Mouse (Mus musculus) retina, adult 2 months (tissue): ENCODE results near the gene Osgep.
"Not testable (repeated sequence)": the region's sequence is repeated elsewhere in the genome, so short reads cannot be mapped to it uniquely, and the experiment has no call there.

Experiments
- DNase-seq: peaks from one replicate; pipeline ENCODE4 v3.0.0-alpha.2; 2012; ENCODE audit warnings: low read depth, low spot score

The Osgep gene

DNA sequence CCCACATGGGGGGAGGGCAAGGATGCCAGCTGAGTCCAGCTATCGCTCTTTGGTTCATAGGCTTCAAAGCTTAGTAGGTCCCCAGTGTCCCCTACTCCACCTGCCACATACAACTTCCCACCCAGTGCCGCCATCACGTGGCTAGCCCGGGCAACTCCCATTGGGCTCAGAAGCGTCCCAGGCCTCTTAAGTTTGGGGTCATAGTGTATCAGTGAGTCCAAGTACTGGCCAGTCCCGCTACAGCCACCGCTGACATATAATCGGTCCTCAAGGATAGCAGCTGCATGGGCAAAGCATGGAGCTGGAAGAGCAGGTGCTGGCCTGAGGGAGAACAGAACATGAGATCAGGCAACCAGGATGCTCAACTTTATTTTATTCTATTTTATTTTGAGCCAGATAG is 33.1 kb downstream of the Osgep start:
- no peak for DNase-seq

DNA sequence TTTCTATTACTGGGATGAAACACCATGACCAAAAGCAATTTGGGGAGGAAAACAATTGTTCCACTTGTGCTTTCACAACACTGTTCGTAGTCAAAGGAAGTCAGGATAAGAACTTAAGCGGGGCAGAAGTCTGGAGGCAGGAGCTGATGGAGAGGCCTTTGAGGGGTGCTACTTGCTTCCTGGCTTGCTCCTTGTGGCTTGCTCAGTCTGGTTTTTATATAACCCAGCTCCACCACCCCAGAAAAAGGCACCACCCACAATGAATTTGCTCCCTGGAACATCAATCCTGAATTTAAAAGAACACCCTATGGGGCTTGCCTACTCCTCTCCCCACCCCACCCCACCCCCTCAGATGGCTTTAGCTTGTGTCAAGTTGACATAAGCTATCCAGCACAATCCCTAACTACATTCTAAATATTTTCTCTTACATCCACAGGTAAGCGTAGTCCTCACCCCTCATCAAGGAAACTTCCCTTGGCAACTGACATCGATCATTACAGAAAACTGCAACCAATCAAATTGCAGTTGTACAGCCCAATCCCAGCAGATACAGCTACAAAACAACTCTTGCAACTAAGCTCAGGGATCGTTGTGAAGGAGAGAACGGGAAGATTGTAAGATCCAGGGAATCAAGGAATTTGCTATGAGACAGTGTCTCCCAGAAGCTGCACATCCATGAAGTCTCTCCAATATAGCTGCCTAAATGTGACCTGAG is 48.3 kb downstream of the Osgep start:
- DNase-seq, result no peak

DNA sequence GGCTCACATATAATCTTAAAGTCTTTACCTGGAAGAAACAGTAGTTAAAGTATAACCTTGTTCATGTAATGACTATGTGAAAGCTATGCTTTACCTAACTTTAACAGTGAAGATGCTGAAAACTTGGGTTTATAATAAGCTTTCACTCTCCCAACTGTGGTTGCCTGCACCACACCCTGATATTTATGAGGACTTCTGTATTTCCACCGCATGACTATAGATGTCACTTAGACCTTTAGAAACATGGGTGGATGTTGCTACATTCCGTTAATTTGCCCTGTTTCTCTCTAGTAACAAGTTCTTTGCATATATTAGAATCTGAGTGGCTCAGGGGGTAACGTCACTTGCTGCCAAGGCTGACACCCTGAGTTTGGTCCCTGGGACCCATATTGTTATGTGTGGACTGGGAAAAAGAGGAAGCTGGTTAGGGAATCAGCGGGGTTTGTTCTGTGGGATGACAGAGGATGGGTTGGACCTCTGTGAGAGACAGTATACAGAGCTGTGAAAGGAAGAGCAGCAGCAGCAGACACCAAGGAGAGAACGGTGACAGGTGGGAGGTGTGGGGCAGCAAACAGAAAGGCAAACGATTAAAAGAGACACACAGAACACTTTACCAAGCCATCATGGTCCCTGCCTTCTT is 49.0 kb downstream of the Osgep start:
- no peak for DNase-seq

DNA sequence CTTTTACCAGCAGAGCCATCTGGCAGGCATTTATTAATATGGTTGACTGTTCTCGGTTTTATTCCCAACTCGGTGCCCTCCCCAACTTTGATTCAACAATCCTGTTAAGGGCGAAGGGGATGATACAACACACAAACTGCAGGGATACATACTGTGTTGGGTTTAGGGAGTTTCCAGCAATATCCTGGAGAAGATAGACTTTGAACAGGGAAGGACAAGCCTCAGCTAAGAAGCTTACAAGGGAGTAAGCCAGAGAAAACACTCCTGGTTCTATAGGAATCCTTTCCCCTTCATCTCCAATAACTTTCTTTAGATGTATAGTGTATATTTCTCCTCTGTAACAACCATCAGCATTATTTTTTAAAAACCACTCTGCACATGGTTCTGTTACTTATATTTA is 49.5 kb downstream of the Osgep start:
- DNase-seq, result no peak

DNA sequence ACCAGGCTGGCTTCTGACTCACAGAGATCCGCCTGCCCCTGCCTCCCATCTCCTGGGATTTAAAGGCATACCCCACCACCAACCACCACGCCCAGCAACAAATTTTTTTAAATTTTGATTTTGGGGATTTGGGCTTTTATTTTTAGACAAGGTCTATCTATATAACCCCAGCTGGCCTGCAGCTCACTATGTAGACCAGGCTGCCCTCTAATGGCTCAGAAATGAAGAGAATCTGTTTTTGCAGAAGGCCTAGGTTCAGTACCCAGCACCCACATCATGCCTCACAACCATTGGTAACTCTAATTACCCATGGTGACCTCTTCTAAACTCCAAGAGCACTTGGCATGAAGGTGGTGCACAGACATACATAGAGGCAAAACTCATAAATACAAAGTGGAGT is 53.4 kb downstream of the Osgep start:
- no peak for DNase-seq

DNA sequence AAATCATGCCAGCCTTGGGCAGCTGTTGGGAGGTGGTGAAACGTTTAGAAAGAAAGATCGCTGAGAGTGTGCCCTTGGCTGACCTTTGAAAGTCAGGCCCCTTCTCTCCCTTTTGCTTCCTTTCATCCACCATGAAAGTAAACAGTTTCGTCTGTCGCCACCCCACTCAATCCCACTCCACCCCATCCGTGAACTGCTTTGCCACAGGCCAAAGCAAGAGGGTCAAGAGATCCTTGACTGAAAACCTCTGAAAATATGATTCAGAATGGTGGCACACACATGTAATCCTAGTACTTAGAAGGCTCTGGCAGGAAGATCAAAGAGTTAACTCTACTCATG is 53.9 kb downstream of the Osgep start:
- DNase-seq, result no peak

DNA sequence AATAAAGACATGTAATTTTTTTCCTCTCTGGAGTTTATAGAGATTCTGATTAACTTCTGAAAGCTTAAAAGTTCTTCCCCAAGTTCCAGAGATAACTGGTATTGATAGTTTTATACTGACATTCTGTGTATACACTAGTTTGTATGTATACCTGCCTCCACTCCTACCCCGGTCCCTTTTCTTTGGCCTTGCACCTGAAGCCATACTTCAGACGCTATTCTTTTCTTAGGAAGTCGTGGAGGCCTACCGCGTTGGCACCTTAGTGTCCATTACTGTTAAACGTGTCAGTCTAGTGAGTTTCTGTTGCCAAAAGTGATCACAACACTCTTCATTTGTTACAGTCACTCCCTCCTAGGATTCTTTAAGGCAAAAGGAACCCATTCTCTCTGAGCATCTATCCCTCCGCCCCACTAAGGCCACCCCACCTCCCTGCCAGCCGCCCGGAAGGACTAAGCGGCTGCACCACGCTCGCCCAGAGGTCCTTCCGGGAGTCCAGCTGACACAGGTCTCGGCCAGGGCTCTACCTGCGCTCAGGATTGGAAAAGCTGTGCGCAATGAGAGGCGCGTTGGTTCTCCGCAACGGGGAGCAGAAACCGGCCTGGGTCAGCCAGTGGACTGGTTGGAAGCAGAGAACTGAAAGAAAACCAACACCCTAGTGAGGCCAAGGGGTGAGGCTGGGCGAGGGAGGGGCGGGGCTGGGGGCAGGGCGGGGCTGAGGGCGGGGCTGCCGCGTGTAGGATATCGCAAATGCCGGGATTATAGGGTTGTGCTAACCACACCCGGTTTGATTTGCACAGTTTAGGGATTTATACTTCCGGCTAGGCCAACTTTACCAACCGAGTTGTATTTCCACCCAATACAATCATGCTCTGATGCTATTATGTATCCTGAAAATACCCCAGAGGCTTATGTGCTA is 54.5 kb downstream of the Osgep start, which contains the start of gene Tep1:
Gene Tep1 (minus strand): TSS at position 672 of the 916 bp plus-strand sequence.
- DNase-seq, result peak; percentile 68

DNA sequence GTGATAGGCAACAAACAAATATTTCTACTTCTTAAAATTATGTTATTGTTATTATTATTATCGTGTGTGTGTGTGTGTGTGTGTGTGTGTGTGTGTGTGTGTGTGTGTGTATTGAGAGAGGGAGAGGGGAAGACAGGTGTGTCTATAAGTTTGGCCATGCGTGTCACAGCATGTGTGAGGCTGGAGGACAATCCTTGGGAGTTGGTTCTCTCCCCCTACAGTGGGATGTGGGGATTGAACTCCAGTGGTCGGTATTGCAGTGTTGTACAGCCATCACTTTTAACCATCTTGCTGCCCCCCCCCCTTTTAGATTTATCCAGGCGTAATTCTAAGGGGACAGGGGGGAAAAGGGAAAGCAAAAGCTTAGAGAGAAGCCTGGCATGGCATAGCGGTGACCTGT is 56.0 kb downstream of the Osgep start:
- DNase-seq, result no peak

DNA sequence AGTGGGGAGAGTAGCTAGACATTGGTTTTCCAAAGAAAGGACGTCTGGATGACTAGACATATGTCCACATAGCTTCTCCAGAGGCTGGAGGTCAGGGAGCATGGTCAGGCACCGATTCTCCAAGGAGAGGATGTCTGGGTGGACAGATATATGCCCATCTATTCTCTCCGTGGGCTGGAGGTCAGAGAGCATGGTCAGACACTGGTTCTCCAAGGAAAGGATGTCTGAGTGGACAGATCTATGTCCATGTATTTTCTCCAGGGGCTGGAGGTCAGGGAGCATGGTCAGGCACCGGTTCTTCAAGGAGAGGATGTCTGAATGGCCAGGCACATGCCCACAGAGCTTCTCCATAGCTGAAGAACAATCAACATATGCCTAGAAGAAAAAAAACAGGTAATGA is 56.5 kb downstream of the Osgep start:
- no peak for DNase-seq

DNA sequence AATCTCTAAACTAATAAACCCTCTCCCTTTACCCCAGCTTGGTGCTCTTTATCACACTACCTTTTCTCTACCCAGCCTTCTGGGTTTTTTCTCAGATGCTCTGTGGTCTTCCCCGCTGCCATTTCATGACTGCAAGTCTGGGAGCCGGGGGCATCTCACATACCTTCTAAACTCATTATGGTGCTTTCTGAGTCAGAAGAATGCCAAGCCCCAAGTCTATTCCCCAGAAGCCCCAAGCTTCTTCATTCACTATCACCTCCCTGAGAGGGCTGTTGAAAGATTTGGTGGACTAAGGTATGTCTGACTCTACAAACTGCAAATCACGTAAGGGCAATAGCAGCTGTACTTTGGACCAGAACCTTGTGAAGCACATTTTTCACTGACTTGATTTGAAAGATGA is 57.7 kb downstream of the Osgep start:
- no peak for DNase-seq

DNA sequence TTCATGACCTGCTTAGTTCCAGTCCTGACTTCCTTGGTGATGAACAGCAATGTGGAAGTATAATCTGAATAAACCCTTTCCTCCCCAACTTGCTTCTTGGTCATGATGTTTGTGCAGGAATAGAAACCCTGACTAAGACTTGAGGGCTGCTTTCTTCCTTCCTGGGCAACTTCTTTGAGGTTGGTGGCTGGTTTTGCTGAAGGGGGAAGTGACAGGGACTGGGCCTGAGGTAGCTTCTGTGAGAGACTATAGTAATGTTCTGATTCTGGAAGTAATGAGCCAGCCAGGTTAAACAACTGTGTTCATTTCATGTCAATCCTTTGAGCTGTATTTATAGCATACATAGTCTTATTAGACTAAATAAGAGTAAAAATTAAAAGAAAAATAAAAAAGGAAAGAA is 59.7 kb downstream of the Osgep start:
- not testable (repeated sequence) for DNase-seq

DNA sequence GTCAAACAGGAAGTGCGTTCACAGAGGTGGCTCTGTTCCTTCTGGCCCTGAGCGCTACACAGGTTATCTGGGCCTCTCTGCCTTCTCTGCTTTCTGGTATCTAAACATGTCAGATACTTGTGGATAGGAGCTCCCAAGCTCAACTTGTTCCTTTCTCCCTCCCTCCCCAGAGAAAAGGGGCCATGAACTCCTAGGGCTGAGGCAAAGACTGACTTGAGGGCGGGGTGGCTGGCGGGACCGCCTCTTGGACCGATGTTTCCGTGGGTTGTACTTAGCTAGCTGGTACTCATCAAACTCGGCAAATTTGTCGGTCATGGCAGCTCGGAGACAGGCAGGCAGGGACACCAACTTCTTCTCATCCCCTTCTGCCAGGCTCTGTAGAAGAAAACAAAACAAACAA is 62.1 kb downstream of the Osgep start:
- DNase-seq, result no peak
